Mouse (Mus musculus): ENCODE measurements around the gene Hopx. TPM values are rescaled to one million over a fixed set of nuclear protein-coding genes. Genes with fewer than 3 reads are reported as not detected.

Hopx gene
- polyA plus RNA-seq, 1 experiment from 2014 or later = 2.0 TPM

DNA sequence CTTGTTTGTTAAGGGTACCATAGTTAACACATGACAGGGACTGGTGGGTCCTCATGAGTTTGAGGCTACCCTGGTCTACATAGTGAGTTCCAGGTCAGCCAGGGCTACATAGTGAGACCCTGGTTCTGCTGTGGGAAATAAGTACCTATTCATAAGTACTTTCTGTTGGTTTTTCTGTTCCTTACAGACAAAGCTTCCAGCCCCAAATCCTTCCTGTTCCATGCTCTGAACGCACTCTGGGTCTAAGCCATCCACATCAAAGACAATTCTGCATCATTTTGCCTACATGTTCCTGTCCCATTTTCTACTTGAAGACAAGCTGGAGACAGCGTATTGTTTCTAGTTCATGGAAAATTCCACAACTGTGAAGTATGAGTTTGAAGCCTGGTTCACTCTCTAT is 20.0 kb upstream of the Hopx start:
- Histone ChIP-seq H3K27me3 (ENCODE audit: control insufficient read depth, insufficient read depth, low read length) (no peaks in the 10 kb centered on the region), H3K4me2 (replicated peaks; ENCODE audit: low read depth, low read length) (no peak overlapping the region), H3K9ac (ENCODE audit: low read depth, low read length) (no peak overlapping the region), H3K27ac (ENCODE audit: low read depth, low read length) (no peak overlapping the region), H3K36me3 (ENCODE audit: control insufficient read depth, insufficient read depth, low read length) (no peaks in the 10 kb centered on the region), H3K4me1 (ENCODE audit: control insufficient read depth, insufficient read depth, low read length) (no peaks in the 10 kb centered on the region), H3K4me3 (ENCODE audit: low read length) (no peak overlapping the region), H3K9me3 (ENCODE audit: control insufficient read depth, low read length) (no peaks in the 10 kb centered on the region)
- no peak for ATAC-seq (ENCODE audit: low FRiP score, low TSS enrichment)
- 88% methylated on average over 2 of the region's 2 CpGs for whole genome bisulfite sequencing

DNA sequence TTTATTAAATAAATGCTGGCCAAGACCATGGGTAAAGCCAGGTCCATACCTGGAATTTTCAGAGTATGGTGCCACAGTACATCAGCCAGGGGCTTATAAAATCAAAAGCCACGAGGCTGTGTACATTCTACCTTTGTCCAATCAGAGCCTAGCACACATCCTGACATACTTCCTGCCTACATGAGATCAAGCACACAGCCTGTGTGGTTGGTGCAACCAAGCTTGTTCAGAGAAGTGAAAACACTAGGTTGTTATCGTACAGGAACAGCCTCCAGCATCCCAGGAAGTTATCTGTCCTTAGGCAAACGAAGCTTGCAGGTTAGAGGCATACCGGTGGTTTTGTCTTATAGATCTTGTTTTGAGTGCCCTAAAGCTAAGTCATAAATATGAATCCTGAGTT is 19.5 kb upstream of the Hopx start:
- no peaks in the 10 kb centered on the region for H3K9me3 ChIP-seq (ENCODE audit: control insufficient read depth, low read length)
- H3K27ac ChIP-seq (ENCODE audit: low read depth, low read length) = no peak overlapping the region
- 81% methylated on average over 4 of the region's 4 CpGs for WGBS
- no peak overlapping the region for H3K4me2 ChIP-seq (replicated peaks; ENCODE audit: low read depth, low read length)
- H3K4me3 ChIP-seq (ENCODE audit: low read length) = no peak overlapping the region
- no peaks in the 10 kb centered on the region for H3K4me1 ChIP-seq (ENCODE audit: control insufficient read depth, insufficient read depth, low read length)
- H3K36me3 ChIP-seq (ENCODE audit: control insufficient read depth, insufficient read depth, low read length) = no peaks in the 10 kb centered on the region
- no peaks in the 10 kb centered on the region for H3K27me3 ChIP-seq (ENCODE audit: control insufficient read depth, insufficient read depth, low read length)
- ATAC-seq (ENCODE audit: low FRiP score, low TSS enrichment) = no peak
- no peak overlapping the region for H3K9ac ChIP-seq (ENCODE audit: low read depth, low read length)

DNA sequence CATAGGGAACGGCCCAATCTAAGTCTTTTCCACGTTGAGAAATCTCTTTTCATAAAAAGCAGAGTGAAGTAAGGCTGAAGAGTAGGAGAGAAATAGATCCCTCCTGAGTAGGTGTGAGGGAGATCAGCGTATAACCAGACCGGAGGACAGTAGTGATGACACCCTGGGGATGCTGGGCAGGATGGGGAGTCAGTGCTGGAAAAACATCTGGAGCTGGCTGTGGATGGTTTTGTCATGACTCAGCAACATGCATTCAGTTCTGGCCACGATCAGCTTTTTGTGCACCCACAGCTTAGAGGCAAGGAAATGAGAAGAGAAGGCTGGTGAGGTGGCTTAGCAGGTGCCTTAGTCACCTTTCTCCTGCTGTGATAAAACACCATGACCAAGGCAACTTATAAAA is 19.0 kb upstream of the Hopx start:
- no peak overlapping the region for H3K9ac ChIP-seq (ENCODE audit: low read depth, low read length)
- no peak for ATAC-seq (ENCODE audit: low FRiP score, low TSS enrichment)
- no peaks in the 10 kb centered on the region for H3K9me3 ChIP-seq (ENCODE audit: control insufficient read depth, low read length)

DNA sequence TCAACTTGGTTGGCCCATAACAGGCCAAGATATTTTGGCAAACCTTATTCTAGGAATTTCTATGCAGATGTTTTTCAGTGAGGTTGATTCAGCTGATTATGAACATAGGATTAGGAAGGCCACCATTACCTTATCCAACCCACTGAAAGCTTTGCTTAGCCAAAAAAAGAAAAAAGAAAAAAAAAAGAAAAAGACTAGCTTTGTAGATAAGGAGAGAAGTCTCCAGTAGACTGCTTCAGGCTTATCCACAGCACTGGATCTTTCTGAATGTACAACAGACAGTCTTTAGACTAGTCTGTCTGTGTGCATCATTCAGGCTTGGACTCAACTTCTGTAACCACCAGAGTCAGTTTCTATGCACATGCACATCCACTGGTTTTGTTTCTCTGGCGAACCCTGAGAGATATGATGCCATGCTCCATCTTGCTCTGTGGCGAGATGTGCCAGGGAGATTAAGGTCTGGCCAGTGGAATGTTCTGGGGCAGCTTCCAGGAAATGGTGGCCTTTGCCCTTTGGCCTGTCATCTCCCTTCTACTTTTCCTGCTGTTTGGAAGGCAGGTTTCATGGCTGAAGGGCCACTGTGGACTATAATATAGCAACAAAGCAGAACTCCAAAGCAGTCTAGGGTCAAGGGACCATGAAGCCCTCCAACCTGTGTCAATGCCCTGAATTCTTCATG is 17.7 kb upstream of the Hopx start:
- H3K9me3 ChIP-seq (ENCODE audit: control insufficient read depth, low read length) = no peaks in the 10 kb centered on the region
- no peak overlapping the region for H3K4me2 ChIP-seq (replicated peaks; ENCODE audit: low read depth, low read length)
- no peak overlapping the region for H3K9ac ChIP-seq (ENCODE audit: low read depth, low read length)
- H3K27me3 ChIP-seq (ENCODE audit: control insufficient read depth, insufficient read depth, low read length) = no peaks in the 10 kb centered on the region
- H3K27ac ChIP-seq (ENCODE audit: low read depth, low read length) = no peak overlapping the region
- 81% methylated on average over 2 of the region's 2 CpGs for WGBS
- no peaks in the 10 kb centered on the region for H3K36me3 ChIP-seq (ENCODE audit: control insufficient read depth, insufficient read depth, low read length)
- H3K4me1 ChIP-seq (ENCODE audit: control insufficient read depth, insufficient read depth, low read length) = no peaks in the 10 kb centered on the region
- ATAC-seq (ENCODE audit: low FRiP score, low TSS enrichment) = no peak
- H3K4me3 ChIP-seq (ENCODE audit: low read length) = no peak overlapping the region

More for the DNA sequence above, 19.0 kb upstream of the Hopx start:
- 71% methylated on average over 5 of the region's 5 CpGs for WGBS
- Histone ChIP-seq H3K36me3 (ENCODE audit: control insufficient read depth, insufficient read depth, low read length) (no peaks in the 10 kb centered on the region), H3K4me1 (ENCODE audit: control insufficient read depth, insufficient read depth, low read length) (no peaks in the 10 kb centered on the region), H3K4me3 (ENCODE audit: low read length) (no peak overlapping the region), H3K27me3 (ENCODE audit: control insufficient read depth, insufficient read depth, low read length) (no peaks in the 10 kb centered on the region), H3K27ac (ENCODE audit: low read depth, low read length) (no peak overlapping the region), H3K4me2 (replicated peaks; ENCODE audit: low read depth, low read length) (no peak overlapping the region)

DNA sequence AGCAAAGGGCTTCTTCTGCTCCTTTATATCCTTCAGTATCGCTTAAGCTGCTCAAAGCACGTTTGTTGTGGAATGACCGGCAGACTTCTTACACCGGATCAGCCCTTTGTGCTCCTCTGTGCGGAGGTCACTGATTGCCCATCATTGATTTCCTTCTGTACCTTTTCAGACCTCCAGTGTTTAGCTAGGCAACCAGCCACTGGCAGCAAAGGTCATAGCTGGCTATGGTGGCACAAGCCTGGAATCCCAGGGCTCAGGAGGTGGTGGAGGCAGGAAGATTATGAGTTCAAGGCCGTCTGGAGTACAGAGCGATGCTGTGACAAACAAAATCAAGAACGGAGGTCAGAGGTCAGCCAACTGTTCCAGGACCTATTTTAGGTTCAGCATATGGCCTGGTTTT is 17.0 kb upstream of the Hopx start:
- Histone ChIP-seq H3K9ac (ENCODE audit: low read depth, low read length) (no peak overlapping the region), H3K9me3 (ENCODE audit: control insufficient read depth, low read length) (no peaks in the 10 kb centered on the region), H3K4me1 (ENCODE audit: control insufficient read depth, insufficient read depth, low read length) (no peaks in the 10 kb centered on the region), H3K36me3 (ENCODE audit: control insufficient read depth, insufficient read depth, low read length) (no peaks in the 10 kb centered on the region), H3K4me3 (ENCODE audit: low read length) (no peak overlapping the region), H3K27me3 (ENCODE audit: control insufficient read depth, insufficient read depth, low read length) (no peaks in the 10 kb centered on the region), H3K27ac (ENCODE audit: low read depth, low read length) (no peak overlapping the region), H3K4me2 (replicated peaks; ENCODE audit: low read depth, low read length) (no peak overlapping the region)
- ATAC-seq (ENCODE audit: low FRiP score, low TSS enrichment) = no peak
- WGBS = 83% methylated on average over 8 of the region's 8 CpGs

DNA sequence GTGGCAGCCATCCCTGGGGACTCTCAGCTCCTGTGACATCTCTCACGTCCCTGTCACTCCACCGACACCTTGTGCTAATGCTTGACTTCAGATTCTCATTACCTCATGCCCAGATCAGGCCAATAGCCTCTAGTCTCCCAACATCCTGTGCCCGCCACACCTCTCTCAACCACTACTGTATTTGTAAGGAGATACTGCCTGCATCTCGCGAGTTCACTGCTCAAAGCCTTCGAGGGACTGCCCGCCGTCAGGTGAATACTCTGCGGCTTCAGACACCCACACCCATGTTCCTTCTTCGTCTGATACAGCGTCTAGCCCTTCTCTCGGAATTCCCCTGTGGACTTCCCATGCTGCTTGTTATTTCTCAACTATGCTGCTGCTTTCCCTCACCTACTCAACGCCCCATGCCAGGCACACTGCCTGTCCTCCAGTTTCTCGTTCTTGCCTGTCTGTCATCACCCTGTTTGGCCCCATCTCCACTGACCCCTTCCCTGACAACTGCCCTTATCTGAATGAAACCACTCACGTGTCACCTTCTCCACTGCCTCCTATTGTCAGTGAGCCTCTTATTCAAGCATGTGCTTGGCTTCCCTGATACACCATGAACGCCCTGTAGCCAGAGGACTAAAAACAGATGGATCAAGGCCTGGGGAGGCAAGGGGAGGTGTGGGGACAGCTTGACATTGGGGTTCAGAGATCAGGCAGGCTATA is 15.5 kb upstream of the Hopx start:
- Histone ChIP-seq H3K4me1 (ENCODE audit: control insufficient read depth, insufficient read depth, low read length) (no peaks in the 10 kb centered on the region), H3K36me3 (ENCODE audit: control insufficient read depth, insufficient read depth, low read length) (no peaks in the 10 kb centered on the region), H3K9ac (ENCODE audit: low read depth, low read length) (no peak overlapping the region), H3K27ac (ENCODE audit: low read depth, low read length) (no peak overlapping the region), H3K27me3 (ENCODE audit: control insufficient read depth, insufficient read depth, low read length) (no peaks in the 10 kb centered on the region), H3K9me3 (ENCODE audit: control insufficient read depth, low read length) (no peaks in the 10 kb centered on the region), H3K4me3 (ENCODE audit: low read length) (no peak overlapping the region), H3K4me2 (replicated peaks; ENCODE audit: low read depth, low read length) (no peak overlapping the region)
- ATAC-seq (ENCODE audit: low FRiP score, low TSS enrichment) = peak; percentile 46; the same call in 1 of the 2 replicates
- WGBS = 71% methylated on average over 16 of the region's 16 CpGs

DNA sequence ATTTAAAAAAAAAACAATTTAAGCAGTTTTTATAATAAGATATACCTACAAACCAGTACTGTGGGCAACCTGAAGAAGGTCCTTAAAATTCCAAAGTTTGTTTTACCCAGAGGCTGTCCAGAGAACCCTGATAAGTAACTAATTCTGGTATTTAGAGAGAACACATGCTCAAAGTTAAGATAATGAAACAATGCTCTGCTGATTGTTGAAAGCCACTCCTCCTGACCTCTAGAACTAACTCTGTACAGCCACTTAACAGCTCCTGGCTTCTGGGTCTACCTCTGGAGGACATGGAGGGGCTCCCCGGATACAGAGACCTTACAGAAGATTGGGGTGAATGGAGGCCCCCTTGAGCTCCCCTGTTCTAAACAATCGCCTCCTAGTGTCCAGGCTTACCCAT is 15.0 kb upstream of the Hopx start:
- Histone ChIP-seq H3K9ac (ENCODE audit: low read depth, low read length) (no peak overlapping the region), H3K27me3 (ENCODE audit: control insufficient read depth, insufficient read depth, low read length) (no peaks in the 10 kb centered on the region), H3K36me3 (ENCODE audit: control insufficient read depth, insufficient read depth, low read length) (no peaks in the 10 kb centered on the region), H3K27ac (ENCODE audit: low read depth, low read length) (no peak overlapping the region), H3K4me3 (ENCODE audit: low read length) (no peak overlapping the region), H3K4me1 (ENCODE audit: control insufficient read depth, insufficient read depth, low read length) (no peaks in the 10 kb centered on the region), H3K4me2 (replicated peaks; ENCODE audit: low read depth, low read length) (no peak overlapping the region), H3K9me3 (ENCODE audit: control insufficient read depth, low read length) (no peaks in the 10 kb centered on the region)
- ATAC-seq (ENCODE audit: low FRiP score, low TSS enrichment) = no peak
- 85% methylated on average over 2 of the region's 2 CpGs for WGBS

DNA sequence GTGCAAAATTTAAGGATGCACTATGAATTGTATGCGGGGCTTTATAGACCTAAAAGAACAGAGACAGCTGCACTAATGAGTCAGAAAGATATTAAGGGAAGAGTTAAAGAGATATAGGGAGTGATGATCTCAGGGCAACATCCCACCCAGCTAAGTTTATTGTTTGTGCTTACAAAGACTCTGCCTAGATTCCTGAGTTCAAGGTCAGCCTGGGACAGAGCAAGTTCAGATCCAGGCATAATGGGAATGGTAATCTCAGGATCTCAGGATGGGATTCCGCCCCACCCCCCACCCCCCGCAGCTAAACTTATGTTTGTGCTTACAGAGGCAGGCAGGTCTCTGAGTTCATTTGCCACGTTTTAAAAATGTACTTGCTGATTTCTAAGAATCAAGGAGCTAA is 13.9 kb upstream of the Hopx start:
- Histone ChIP-seq H3K9me3 (ENCODE audit: control insufficient read depth, low read length) (no peaks in the 10 kb centered on the region), H3K4me1 (ENCODE audit: control insufficient read depth, insufficient read depth, low read length) (no peaks in the 10 kb centered on the region), H3K27ac (ENCODE audit: low read depth, low read length) (no peak overlapping the region), H3K4me3 (ENCODE audit: low read length) (no peak overlapping the region), H3K9ac (ENCODE audit: low read depth, low read length) (no peak overlapping the region), H3K36me3 (ENCODE audit: control insufficient read depth, insufficient read depth, low read length) (no peaks in the 10 kb centered on the region), H3K27me3 (ENCODE audit: control insufficient read depth, insufficient read depth, low read length) (no peaks in the 10 kb centered on the region), H3K4me2 (replicated peaks; ENCODE audit: low read depth, low read length) (no peak overlapping the region)
- 91% methylated on average over 4 of the region's 4 CpGs for WGBS
- no peak for ATAC-seq (ENCODE audit: low FRiP score, low TSS enrichment)

DNA sequence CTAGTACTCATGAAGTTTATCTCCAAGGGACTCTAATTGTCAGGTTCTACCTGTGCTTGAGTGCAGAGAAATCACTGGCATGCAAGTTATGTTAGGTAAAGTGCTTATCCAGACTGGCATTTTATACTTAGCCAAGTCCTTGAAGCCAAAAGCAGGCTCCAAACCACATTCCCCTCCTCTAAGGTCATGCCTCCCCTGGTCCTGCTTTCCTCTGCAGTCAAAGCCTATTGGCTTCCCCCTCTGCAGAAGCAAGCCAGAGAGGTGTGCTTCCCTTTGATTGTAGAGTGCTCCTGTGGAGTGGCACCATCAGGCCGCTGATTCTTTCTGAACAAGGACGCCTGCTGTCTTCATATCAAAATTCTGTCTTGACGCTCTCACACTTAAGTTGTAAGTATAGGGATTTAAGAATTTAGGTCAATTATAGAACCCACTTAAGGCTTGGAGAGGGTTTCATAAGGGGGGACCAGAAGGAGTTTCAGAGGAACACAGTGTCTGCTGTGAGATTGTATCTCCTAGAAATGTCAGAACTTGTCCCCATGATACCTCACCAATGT is 11.6 kb upstream of the Hopx start:
- no peak overlapping the region for H3K4me2 ChIP-seq (replicated peaks; ENCODE audit: low read depth, low read length)

More for the DNA sequence above, 11.6 kb upstream of the Hopx start:
- Histone ChIP-seq H3K4me1 (ENCODE audit: control insufficient read depth, insufficient read depth, low read length) (peaks cover 17% of the 10 kb centered on the region), H3K9ac (ENCODE audit: low read depth, low read length) (no peak overlapping the region), H3K9me3 (ENCODE audit: control insufficient read depth, low read length) (no peaks in the 10 kb centered on the region), H3K36me3 (ENCODE audit: control insufficient read depth, insufficient read depth, low read length) (no peaks in the 10 kb centered on the region), H3K27ac (ENCODE audit: low read depth, low read length) (no peak overlapping the region), H3K4me3 (ENCODE audit: low read length) (no peak overlapping the region), H3K27me3 (ENCODE audit: control insufficient read depth, insufficient read depth, low read length) (no peaks in the 10 kb centered on the region)
- no peak for ATAC-seq (ENCODE audit: low FRiP score, low TSS enrichment)
- 93% methylated on average over 3 of the region's 3 CpGs for WGBS
